Mouse (Mus musculus): ENCODE results near the gene Vmn1r209. TPM values are rescaled to one million over a fixed set of nuclear protein-coding genes. Genes with fewer than 3 reads are reported as not detected.
"Not testable (repeated sequence)": the region's sequence is repeated elsewhere in the genome, so short reads cannot be mapped to it uniquely, and the experiment has no call there.

The Vmn1r209 gene
- polyA plus RNA-seq (2015; fragmentation: Nextera tagmentation; extraction: Ambion mirVana), result not detected in 2 replicates

DNA sequence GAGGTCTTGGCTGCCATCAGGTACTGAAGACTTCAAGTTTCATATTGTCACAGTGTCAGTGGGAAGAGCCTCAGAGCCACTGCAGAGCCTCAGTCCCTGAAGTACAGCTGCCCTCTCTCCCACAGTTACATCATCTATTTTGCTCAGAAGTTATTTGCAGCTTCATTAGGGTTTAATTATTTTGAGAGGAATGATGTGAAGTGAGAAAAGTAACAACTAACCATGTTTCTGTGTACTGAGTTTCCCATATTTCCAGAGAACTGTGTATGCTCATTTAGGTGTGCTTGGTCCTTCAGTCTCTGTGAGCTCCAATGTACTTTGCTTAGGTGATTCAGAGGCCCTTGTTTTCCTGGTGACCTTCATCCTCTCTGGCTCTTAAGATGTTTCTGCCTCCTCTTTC lies at the start of gene Vmn1r209:
Vmn1r209 (minus strand) TSS at position 101 of the 400 bp plus-strand sequence.
- not testable (repeated sequence) for H3K9me3 ChIP-seq; ATAC-seq; H3K36me3 ChIP-seq; H3K9ac ChIP-seq (replicated peaks); H3K4me1 ChIP-seq (replicated peaks); H3K27me3 ChIP-seq; H3K27ac ChIP-seq; H3K4me3 ChIP-seq (replicated peaks); H3K4me2 ChIP-seq (replicated peaks)

- Histone ChIP-seq H3K27me3 (no peaks in the 10 kb centered on the region), H3K4me3 (replicated peaks) (no peak within 1 kb of the TSS), H3K9ac (replicated peaks) (no peak within 1 kb of the TSS), H3K9me3 (no peaks in the 10 kb centered on the region), H3K36me3 (no peaks in the 10 kb centered on the region), H3K4me2 (replicated peaks) (no peak within 1 kb of the TSS), H3K27ac (no peak within 1 kb of the TSS), H3K4me1 (replicated peaks) (no peaks in the 10 kb centered on the region)
- WGBS, result 70% methylated on average over 1 of the region's 1 CpGs
- ATAC-seq, result no peak
These were observed 48.0 kb upstream of the Vmn1r209 start, which contains the start of gene Vmn1r211 for GRCm38 (mm10) chr13:22857461-22857860. Gene Vmn1r211, minus strand, starts transcription at chr13:22857561.

DNA sequence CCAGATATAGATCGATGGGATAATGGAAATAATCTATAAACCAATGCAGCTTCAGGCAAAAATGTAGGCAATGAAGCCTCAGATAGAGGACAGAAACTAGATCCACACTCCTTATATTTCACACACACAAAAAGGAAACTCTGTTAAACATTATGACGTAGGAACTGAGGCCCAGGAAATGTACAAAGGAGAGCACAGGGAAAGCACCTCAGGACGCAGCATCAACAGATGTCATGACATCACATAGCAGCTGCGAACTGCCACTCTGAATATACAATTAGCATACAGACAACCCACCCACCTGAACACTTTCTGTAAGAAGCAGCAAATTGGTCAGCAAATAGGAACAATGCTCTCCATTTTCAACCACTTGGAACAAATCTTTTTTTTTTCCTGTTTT lies 45.3 kb upstream of the Vmn1r209 start:
- no peaks in the 10 kb centered on the region for H3K9me3 ChIP-seq
- H3K27ac ChIP-seq, result no peak overlapping the region
- H3K27me3 ChIP-seq, result no peaks in the 10 kb centered on the region
- H3K9ac ChIP-seq (replicated peaks), result no peak overlapping the region
- no peak overlapping the region for H3K4me2 ChIP-seq (replicated peaks)
- H3K36me3 ChIP-seq, result no peaks in the 10 kb centered on the region
- no peaks in the 10 kb centered on the region for H3K4me1 ChIP-seq (replicated peaks)
- ATAC-seq, result no peak
- H3K4me3 ChIP-seq (replicated peaks), result no peak overlapping the region
- WGBS, result 73% methylated on average over 4 of the region's 4 CpGs

DNA sequence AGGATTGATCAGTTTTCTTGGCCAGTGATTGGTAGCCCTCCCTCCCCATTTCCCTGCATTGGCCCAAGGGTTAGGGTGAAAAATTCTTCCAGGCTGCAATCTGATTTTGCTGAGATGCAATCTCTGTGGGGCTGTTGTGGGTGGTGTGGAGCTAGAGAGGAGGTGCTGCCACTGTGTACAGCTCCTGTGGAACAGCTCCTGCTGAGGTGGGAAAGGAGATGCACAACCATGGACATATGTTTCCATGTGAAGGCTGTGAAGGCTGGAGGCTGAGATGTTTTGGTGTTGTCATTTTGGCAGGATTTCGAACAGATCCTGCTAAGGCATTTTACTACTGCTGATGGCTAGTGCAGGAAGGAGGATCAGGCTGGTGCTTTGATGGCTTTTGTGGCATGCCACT lies 37.3 kb upstream of the Vmn1r209 start:
- Histone ChIP-seq H3K27me3 (no peaks in the 10 kb centered on the region), H3K4me3 (replicated peaks) (no peak overlapping the region), H3K27ac (no peak overlapping the region), H3K9ac (replicated peaks) (no peak overlapping the region), H3K4me2 (replicated peaks) (no peak overlapping the region), H3K4me1 (replicated peaks) (no peaks in the 10 kb centered on the region), H3K9me3 (no peaks in the 10 kb centered on the region), H3K36me3 (no peaks in the 10 kb centered on the region)
- WGBS, result 78% methylated on average over 1 of the region's 1 CpGs
- ATAC-seq, result no peak

DNA sequence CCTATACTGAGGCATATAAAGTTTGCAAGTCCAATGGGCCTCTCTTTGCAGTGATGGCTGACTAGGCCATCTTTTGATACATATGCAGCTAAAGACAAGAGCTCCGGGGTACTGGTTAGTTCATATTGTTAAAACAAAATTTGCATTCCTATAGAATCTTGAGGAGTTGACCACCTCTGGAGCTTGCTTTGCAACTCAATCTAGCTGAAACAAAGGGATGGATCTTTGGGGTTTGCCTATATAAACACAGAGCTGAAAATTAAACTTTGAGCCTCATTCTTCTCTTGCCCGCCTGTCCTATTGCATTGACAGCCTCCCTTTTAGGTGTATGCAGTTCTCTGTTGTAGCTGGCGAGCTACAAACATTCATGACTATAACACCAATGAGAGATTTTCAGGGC lies 34.8 kb upstream of the Vmn1r209 start:
- ATAC-seq; H3K36me3 ChIP-seq; H3K27me3 ChIP-seq; H3K27ac ChIP-seq; H3K9ac ChIP-seq (replicated peaks); H3K9me3 ChIP-seq; H3K4me3 ChIP-seq (replicated peaks); H3K4me2 ChIP-seq (replicated peaks); H3K4me1 ChIP-seq (replicated peaks): not testable (repeated sequence)
- WGBS, result 38% methylated on average over 3 of the region's 3 CpGs

- no peak for ATAC-seq
- Histone ChIP-seq H3K27ac (no peak within 1 kb of the TSS), H3K4me3 (replicated peaks) (no peak within 1 kb of the TSS), H3K4me2 (replicated peaks) (no peak within 1 kb of the TSS), H3K9ac (replicated peaks) (no peak within 1 kb of the TSS), H3K4me1 (replicated peaks) (no peaks in the 10 kb centered on the region; the same call in 1 of the 2 replicates), H3K27me3 (no peaks in the 10 kb centered on the region), H3K9me3 (no peaks in the 10 kb centered on the region), H3K36me3 (no peaks in the 10 kb centered on the region)
- 70% methylated on average over 4 of the region's 4 CpGs for WGBS
These were observed 21.8 kb upstream of the Vmn1r209 start, which contains the start of gene Vmn1r210 for GRCm38 (mm10) chr13:22831248-22831647. Gene Vmn1r210, minus strand, starts transcription at chr13:22831348.

DNA sequence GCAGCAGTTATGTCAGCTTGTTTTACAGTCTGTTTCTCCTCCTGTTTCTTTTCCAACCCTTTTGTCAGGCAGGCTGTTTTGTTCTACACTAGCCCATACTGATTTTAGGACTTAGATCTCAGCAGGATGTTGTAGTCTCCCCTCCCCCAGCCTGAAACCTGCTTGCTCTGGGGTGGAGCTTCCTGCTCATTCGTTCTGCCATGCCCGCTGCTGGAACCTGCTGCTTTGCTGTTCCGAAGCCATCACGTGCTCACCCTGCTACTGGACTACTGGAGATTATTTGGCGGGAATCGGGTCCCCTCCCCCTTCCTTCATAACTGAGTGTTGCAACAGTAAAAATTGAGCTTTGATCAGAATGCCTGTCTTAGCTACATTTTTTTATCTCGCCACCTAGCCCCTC lies 19.9 kb upstream of the Vmn1r209 start:
- not testable (repeated sequence) for H3K4me2 ChIP-seq (replicated peaks); H3K9ac ChIP-seq (replicated peaks); H3K27me3 ChIP-seq; H3K4me1 ChIP-seq (replicated peaks); ATAC-seq; H3K27ac ChIP-seq; H3K4me3 ChIP-seq (replicated peaks); H3K9me3 ChIP-seq; H3K36me3 ChIP-seq
- 40% methylated on average over 7 of the region's 7 CpGs for WGBS

GRCm38 (mm10) chr13:22821601-22822000 lies 12.1 kb upstream of the Vmn1r209 start:
- not testable (repeated sequence) for H3K9ac ChIP-seq (replicated peaks); H3K4me3 ChIP-seq (replicated peaks); H3K36me3 ChIP-seq; H3K4me2 ChIP-seq (replicated peaks); H3K4me1 ChIP-seq (replicated peaks); H3K9me3 ChIP-seq; ATAC-seq; H3K27me3 ChIP-seq; H3K27ac ChIP-seq
- WGBS, result 90% methylated on average over 1 of the region's 1 CpGs

DNA sequence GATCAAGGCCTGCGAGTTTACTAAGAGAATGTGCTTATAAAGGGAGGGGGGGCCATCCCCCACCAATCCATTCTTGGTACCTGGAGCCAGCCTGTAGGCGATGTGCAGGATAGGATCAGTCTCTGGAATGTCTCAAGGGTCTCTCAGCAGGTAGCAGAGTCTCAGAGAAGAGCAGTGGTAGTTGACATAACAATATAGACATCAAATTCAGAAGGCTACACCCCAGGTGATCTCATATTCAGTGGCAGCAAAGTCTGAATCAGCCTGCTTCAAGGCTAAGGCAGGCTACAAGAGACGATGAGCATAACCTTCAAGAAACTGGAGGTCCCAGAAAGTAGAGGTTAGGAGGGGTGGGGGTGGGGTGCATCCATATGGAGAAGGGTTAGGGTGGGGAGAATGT lies 21.4 kb downstream of the Vmn1r209 start:
- not testable (repeated sequence) for H3K36me3 ChIP-seq; H3K27me3 ChIP-seq; H3K9me3 ChIP-seq; H3K4me1 ChIP-seq (replicated peaks); ATAC-seq; H3K9ac ChIP-seq (replicated peaks); H3K4me3 ChIP-seq (replicated peaks); H3K4me2 ChIP-seq (replicated peaks); H3K27ac ChIP-seq
- 75% methylated on average over 3 of the region's 3 CpGs for WGBS

GRCm38 (mm10) chr13:22784159-22784558 lies 25.3 kb downstream of the Vmn1r209 start:
- H3K9ac ChIP-seq (replicated peaks); H3K27me3 ChIP-seq; H3K4me2 ChIP-seq (replicated peaks); H3K4me1 ChIP-seq (replicated peaks); H3K9me3 ChIP-seq; H3K27ac ChIP-seq; H3K36me3 ChIP-seq; ATAC-seq; H3K4me3 ChIP-seq (replicated peaks): not testable (repeated sequence)

- not testable (repeated sequence) for H3K4me1 ChIP-seq (replicated peaks); H3K4me2 ChIP-seq (replicated peaks); H3K27ac ChIP-seq; H3K36me3 ChIP-seq; H3K27me3 ChIP-seq; ATAC-seq; H3K9me3 ChIP-seq; H3K4me3 ChIP-seq (replicated peaks); H3K9ac ChIP-seq (replicated peaks)
- no CpG with 5 or more reads among the region's 7 CpGs for WGBS
These were observed 32.2 kb downstream of the Vmn1r209 start, which contains the start of gene Vmn1r208 for GRCm38 (mm10) chr13:22777300-22777699. Gene Vmn1r208, minus strand, starts transcription at chr13:22777400.

GRCm38 (mm10) chr13:22771592-22771991 lies 37.9 kb downstream of the Vmn1r209 start:
- WGBS, result 81% methylated on average over 1 of the region's 2 CpGs
- not testable (repeated sequence) for H3K4me3 ChIP-seq (replicated peaks); H3K9ac ChIP-seq (replicated peaks); H3K9me3 ChIP-seq; H3K27ac ChIP-seq; ATAC-seq; H3K27me3 ChIP-seq; H3K4me2 ChIP-seq (replicated peaks); H3K36me3 ChIP-seq; H3K4me1 ChIP-seq (replicated peaks)

Data from midbrain, embryonic 13.5 days (tissue).